Mouse (Mus musculus): ENCODE measurements around the gene Copb2.

Gene Copb2

GRCm38 (mm10) chr9:98563137-98564126 is at the start of gene Copb2:
Gene Copb2 (plus strand): TSS chr9:98563721.
- DNase-seq (ENCODE audit: low spot score), result peak; percentile 98

DNA sequence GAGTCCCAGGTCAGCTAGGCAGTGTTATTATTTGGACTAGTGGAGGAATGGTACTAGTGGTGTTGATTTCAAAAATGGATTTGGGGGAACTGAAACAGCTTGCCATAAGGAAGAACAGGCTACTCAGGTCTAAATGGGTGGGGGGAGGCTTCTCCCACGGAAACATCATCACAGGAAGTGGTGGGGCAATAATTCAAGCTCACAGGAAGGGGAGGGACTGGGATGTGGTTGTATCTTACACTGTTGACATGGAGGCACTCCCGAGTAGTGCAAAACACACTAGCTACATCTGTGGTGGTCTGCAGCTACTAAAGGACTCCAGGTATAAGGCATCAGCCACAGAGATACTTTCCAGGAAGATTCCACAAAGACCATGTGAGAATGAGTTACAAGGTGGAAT is 39.6 kb upstream of the Copb2 start:
- DNase-seq (ENCODE audit: low spot score), result no peak

DNA sequence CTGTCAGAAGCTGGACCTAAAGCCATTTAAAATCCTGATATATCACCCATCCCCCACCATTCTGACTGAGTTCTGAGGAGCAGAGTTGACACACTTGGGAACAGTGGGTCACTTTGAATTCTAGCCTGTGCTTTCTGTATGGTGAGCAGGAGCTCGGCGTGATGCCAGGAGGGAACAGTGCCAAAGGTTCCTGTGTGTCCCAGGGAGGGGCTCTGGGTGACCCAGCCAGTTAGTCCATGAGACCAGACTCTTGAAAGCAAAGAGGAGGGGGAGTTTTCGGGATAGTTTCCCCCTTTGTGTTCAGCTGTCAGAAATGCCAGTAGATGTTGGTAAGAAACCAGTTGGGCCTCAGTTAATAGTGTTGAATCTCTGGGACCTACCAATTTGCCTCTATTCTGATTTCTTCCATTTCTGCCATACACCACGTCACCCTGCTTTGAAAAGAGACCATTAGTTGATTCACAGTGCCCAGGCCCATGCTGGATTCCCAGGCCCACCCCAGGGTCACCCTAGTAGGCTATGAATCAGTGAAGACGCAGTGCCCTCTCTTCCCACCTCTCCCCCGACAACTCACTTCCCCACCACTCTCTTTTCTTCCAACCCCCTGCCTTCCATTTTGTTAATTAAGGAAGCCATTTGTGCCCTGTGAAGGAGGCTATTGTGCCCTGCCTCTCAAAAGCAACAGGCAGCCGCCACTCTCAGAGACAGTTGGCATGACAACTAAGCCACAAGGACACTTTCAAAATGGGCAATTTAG is 38.6 kb upstream of the Copb2 start:
- no peak for DNase-seq (ENCODE audit: low spot score)

GRCm38 (mm10) chr9:98525543-98525924 is 38.0 kb upstream of the Copb2 start:
- no peak for DNase-seq (ENCODE audit: low spot score)

DNA sequence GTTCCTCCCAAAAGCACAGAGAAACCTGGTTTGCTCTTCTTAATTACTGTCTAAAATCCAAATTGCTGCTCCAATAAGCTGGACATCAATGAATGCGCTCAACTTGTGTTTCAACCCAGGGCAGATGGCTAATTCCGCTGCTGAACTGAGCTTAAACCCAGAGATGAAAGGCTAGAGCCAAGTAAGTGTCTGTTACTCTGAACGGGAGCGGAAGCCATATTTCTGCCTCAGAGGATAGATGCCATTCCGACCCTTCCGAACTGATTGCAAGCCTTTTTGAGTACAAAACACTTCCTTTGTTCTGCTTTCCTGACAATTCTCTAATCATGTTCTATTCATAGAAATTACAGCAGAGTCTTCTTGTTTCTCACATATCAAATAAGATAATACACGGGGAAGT is 36.3 kb upstream of the Copb2 start:
- DNase-seq (ENCODE audit: low spot score), result no peak

- DNase-seq (ENCODE audit: low spot score), result no peak
Measured at GRCm38 (mm10) chr9:98529776-98530175, 33.7 kb upstream of the Copb2 start.

GRCm38 (mm10) chr9:98530999-98531398 is 32.5 kb upstream of the Copb2 start:
- DNase-seq (ENCODE audit: low spot score), result no peak

GRCm38 (mm10) chr9:98534675-98535280 is 28.7 kb upstream of the Copb2 start:
- no peak for DNase-seq (ENCODE audit: low spot score)

- DNase-seq (ENCODE audit: low spot score), result no peak
Measured at GRCm38 (mm10) chr9:98535763-98536162, 27.8 kb upstream of the Copb2 start.

- peak; percentile 72 for DNase-seq (ENCODE audit: low spot score)
Measured at GRCm38 (mm10) chr9:98538017-98538712, 25.4 kb upstream of the Copb2 start.

DNA sequence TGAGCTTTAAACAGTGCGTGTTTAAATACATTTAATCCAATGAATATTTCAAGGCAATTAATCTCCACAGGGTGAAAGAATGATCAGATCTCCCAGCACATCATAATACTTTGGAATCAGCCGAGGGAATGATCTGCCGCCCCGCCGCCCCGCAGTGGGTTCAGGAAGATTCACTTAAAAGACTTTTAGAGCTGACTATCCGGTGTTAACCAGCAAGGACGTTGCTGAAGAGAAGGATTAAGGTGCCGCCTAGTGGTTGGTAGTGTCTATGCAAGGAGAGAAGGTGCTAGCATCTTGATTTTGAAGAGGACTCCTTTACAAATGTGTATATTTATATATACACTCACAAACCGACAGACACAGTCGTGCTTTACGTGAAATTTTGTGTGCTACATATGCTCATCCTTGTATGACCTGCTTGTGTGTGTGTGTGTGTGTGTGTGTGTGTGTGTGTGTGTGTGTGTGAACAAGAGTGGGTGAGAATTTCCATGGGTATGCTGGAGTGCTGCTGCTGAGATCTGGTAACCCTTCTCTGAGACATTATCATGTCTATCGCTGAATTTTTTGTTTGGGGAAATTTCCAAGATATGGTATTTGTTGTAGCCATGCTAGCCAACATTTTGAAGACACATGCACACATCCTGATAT is 24.7 kb upstream of the Copb2 start:
- DNase-seq (ENCODE audit: low spot score), result peak; percentile 91

- DNase-seq (ENCODE audit: low spot score), result no peak
Measured at GRCm38 (mm10) chr9:98544042-98544441, 19.5 kb upstream of the Copb2 start.

- DNase-seq (ENCODE audit: low spot score), result no peak
Measured at GRCm38 (mm10) chr9:98583852-98584251, 20.3 kb downstream of the Copb2 start.

GRCm38 (mm10) chr9:98600094-98600493 is 36.6 kb downstream of the Copb2 start:
- no peak for DNase-seq (ENCODE audit: low spot score)

GRCm38 (mm10) chr9:98601156-98601836 is 37.8 kb downstream of the Copb2 start, which contains the start of gene Mrps22:
Gene Mrps22 (minus strand): TSS chr9:98601660.
- peak; percentile 95 for DNase-seq (ENCODE audit: low spot score)

GRCm38 (mm10) chr9:98601837-98602359 is 38.4 kb downstream of the Copb2 start:
- no peak for DNase-seq (ENCODE audit: low spot score)

DNA sequence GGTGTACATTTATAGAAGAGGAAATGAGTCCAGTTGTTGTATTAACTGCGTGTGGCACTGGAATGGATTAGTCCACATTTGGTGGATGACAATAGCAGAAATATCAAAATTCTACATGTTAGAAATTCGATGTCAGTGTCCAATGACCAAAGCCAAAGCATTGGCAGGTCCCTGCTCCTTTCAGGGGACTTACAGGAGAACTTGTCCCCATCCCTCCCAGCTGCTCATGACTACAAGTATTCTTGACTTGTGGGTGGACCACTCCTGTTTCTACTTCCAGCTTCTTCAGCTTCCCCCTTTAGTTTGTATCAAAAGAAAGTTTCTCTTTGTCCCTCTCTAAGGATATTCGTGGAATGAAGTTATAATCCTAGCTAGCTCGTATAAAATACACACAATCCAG is 41.4 kb downstream of the Copb2 start:
- DNase-seq (ENCODE audit: low spot score), result no peak

GRCm38 (mm10) chr9:98628480-98628879 is 65.0 kb downstream of the Copb2 start:
- peak; percentile 38 for DNase-seq (ENCODE audit: low spot score)

DNA sequence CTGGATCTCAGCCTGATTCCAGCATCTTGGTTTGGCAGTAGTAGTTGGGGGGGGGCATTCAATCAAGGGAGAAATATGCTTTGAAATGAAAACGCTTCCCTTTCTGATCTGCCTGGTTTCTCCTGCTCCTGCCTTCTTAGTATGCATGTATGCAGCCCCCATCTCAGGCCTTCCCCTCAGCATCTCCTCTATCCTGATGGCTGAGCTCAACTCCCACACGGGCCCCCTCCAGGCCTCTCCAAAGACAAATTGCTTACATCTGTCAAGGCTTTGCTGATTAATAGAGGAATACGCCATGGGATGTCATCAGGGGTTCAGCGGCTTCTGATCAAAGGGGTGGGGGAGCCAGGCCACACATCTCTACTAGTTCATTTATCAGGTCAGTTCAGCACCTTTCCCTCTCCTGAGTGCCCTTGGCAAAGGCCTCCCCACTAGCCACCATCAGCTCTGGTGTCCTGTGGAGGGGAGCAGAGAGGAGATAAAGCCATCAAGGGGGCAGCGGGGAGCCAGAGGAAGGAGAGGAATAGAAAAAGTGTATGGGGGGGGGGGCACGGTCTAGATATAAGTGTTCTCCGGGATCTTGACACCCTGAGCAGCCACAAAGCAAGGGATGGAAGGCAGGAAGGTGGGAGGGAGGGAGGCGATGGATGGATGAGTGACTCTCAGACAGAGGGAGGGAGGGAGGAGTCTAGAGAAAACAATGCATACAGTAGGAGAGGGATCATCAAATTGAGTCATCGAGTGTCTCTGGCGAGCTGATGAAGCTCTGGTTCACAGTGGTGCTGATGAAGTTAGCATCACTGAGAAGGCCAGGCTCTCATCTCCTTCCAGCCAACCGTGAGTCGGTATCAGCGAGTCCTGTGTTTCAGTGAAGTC is 70.0 kb downstream of the Copb2 start:
- DNase-seq (ENCODE audit: low spot score), result no peak
